Mouse (Mus musculus) neural tube, embryonic 11.5 days (tissue): ENCODE measurements around the gene Traf2. TPM values are rescaled to one million over a fixed set of nuclear protein-coding genes. Genes with fewer than 3 reads are reported as not detected.

ENCODE experiments used
- ATAC-seq: fragments of 200-750 bp; cut with Nextera tagmentation; 2 replicates; pipeline ENCODE4 v1.8.0; 2017; ENCODE audit warnings: moderate number of reproducible peaks, mild to moderate bottlenecking, moderate TSS enrichment, moderate library complexity; ENCODE audit not compliant: insufficient read depth, low FRiP score, low TSS enrichment
- DNase-seq: peaks from one replicate; pipeline ENCODE4 v3.0.0-alpha.2; 2015; ENCODE audit warnings: low spot score
- H3K27ac ChIP-seq: fragments of 300-500 bp; sonication (generic); 2 replicates; pipeline ENCODE4 v1.5.1; 2014; ENCODE audit warnings: low read depth, mild to moderate bottlenecking, low read length
- H3K27me3 ChIP-seq: fragments of 300-500 bp; sonication (generic); 2 replicates; pipeline ENCODE4 v1.6.1; 2014; ENCODE audit warnings: mild to moderate bottlenecking, low read length, mixed read lengths; ENCODE audit not compliant: control insufficient read depth, insufficient read depth
- H3K36me3 ChIP-seq: fragments of 300-500 bp; sonication (generic); 2 replicates; pipeline ENCODE4 v1.6.1; 2014; ENCODE audit warnings: mild to moderate bottlenecking, low read length, moderate library complexity, mixed read lengths; ENCODE audit not compliant: control insufficient read depth, insufficient read depth
- H3K4me1 ChIP-seq: fragments of 300-500 bp; sonication (generic); 2 replicates; pipeline ENCODE4 v1.6.1; 2014; ENCODE audit warnings: low read length, mixed read lengths; ENCODE audit not compliant: control insufficient read depth, insufficient read depth
- H3K4me2 ChIP-seq: fragments of 300-500 bp; sonication (generic); 2 replicates; pipeline ENCODE4 v1.6.1; 2014; ENCODE audit warnings: low read depth, mild to moderate bottlenecking, moderate library complexity
- H3K4me3 ChIP-seq: fragments of 300-500 bp; sonication (generic); 2 replicates; pipeline ENCODE4 v1.5.1; 2014; ENCODE audit warnings: low read depth, low read length
- H3K9ac ChIP-seq: fragments of 300-500 bp; sonication (generic); 2 replicates; pipeline ENCODE4 v1.6.1; 2014; ENCODE audit warnings: mild to moderate bottlenecking, low read length
- H3K9me3 ChIP-seq: fragments of 300-500 bp; sonication (generic); 2 replicates; pipeline ENCODE4 v1.6.1; 2016; ENCODE audit warnings: low read length; ENCODE audit not compliant: control insufficient read depth
- WGBS: fragments of 180-500 bp; shearing (Covaris S2); extraction: QIAGEN DNeasy Blood & Tissue Kit; methylation state at CpG from one replicate; pipeline ENCODE4 v1.1.7; 2014; 5-methylcytosine and 5-hydroxymethylcytosine counted together
- polyA plus RNA-seq: library from polyadenylated mRNA; unstranded; fragments of >200 nt; fragmentation: Nextera tagmentation; extraction: Ambion mirVana; gene quantifications from 2 replicates; pipeline ENCODE4 v1.2.1, GENCODE M21; 2014

The Traf2 gene
- polyA plus RNA-seq: 29.5 and 34.7 TPM in 2 replicates

GRCm38 (mm10) chr2:25546811-25547491 lies at the start of gene Traf2:
Traf2 (minus strand) TSS chr2:25546940.
- peak within 1 kb of the TSS; percentile 63 for H3K4me2 ChIP-seq
- peak within 1 kb of the TSS; percentile 61 for H3K9ac ChIP-seq
- WGBS: 3% methylated on average over 48 of the region's 48 CpGs
- no peaks in the 10 kb centered on the region for H3K9me3 ChIP-seq
- no peaks in the 10 kb centered on the region for H3K36me3 ChIP-seq
- no peaks in the 10 kb centered on the region for H3K27me3 ChIP-seq
- peak within 1 kb of the TSS; percentile 62 for H3K4me3 ChIP-seq
- ATAC-seq: peak; percentile 97
- H3K4me1 ChIP-seq: peaks cover 5% of the 10 kb centered on the region
- peak; percentile 99 for DNase-seq
- peak within 1 kb of the TSS; percentile 31; the same call in 1 of the 2 replicates for H3K27ac ChIP-seq

DNA sequence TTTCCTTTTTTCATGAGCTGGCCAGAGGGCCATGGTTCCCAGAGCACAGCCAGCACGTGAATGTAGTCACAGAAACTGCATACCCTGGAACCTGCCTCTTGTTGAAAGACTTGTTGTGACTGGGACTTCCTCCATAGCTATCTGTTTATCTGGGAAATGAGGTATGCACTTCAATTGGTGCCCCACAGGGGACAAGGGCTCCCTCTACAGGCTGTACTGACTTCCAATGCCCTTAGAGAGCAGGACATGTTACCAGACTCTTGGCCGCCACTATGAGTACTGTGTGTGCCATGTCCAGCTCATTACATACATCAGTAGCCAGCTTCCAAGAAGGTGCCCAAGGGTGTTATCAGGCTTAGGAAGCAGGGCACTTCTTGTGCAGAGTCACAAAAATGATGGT lies 45.1 kb upstream of the Traf2 start:
- DNase-seq (no peak), ATAC-seq (no peak)
- 79% methylated on average over 2 of the region's 2 CpGs for WGBS
- no peak overlapping the region for H3K4me3 ChIP-seq
- no peaks in the 10 kb centered on the region for H3K4me1 ChIP-seq
- H3K27ac ChIP-seq: no peak overlapping the region
- H3K36me3 ChIP-seq: peaks cover 13% of the 10 kb centered on the region
- no peak overlapping the region for H3K4me2 ChIP-seq
- H3K9ac ChIP-seq: no peak overlapping the region
- H3K9me3 ChIP-seq: no peaks in the 10 kb centered on the region
- no peaks in the 10 kb centered on the region for H3K27me3 ChIP-seq

- ATAC-seq: no peak
- 96% methylated on average over 8 of the region's 8 CpGs for WGBS
- Histone ChIP-seq H3K4me2 (no peak overlapping the region), H3K9me3 (no peaks in the 10 kb centered on the region), H3K4me1 (no peaks in the 10 kb centered on the region), H3K27me3 (no peaks in the 10 kb centered on the region), H3K9ac (no peak overlapping the region), H3K27ac (no peak overlapping the region), H3K4me3 (no peak overlapping the region), H3K36me3 (peaks cover 14% of the 10 kb centered on the region)
- no peak for DNase-seq
Observed at GRCm38 (mm10) chr2:25588227-25588907, 41.6 kb upstream of the Traf2 start.

GRCm38 (mm10) chr2:25587290-25587689 lies 40.5 kb upstream of the Traf2 start:
- Histone ChIP-seq H3K4me3 (no peak overlapping the region), H3K27me3 (no peaks in the 10 kb centered on the region), H3K36me3 (peaks cover 9% of the 10 kb centered on the region), H3K27ac (no peak overlapping the region), H3K9me3 (no peaks in the 10 kb centered on the region), H3K4me1 (peaks cover 6% of the 10 kb centered on the region), H3K9ac (no peak overlapping the region), H3K4me2 (no peak overlapping the region)
- ATAC-seq: no peak
- no peak for DNase-seq
- WGBS: 88% methylated on average over 8 of the region's 8 CpGs

DNA sequence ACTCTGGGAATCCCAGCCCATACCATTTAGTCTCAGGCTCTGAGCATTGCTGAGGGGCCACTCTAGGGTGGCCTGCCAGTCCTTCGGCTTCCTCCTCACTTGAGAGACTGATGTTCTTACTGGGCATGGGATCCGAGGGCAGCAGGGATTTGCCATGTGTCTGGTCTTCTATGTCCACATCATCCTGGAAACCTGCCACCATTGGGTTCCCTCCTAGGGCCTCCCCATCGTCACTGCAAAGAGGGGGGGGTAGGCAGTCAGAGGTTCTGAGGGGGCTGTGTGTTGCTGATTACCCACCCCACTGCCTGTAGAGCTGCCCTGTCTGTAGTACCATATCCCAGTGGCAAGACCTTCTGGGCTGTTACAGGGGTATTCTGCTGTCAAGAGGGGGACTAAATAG lies 38.9 kb upstream of the Traf2 start:
- Histone ChIP-seq H3K9ac (no peak overlapping the region), H3K27me3 (peaks cover 8% of the 10 kb centered on the region), H3K36me3 (peaks cover 7% of the 10 kb centered on the region; the same call in 1 of the 2 replicates), H3K4me3 (no peak overlapping the region), H3K4me1 (peaks cover 9% of the 10 kb centered on the region), H3K27ac (no peak overlapping the region), H3K9me3 (no peaks in the 10 kb centered on the region), H3K4me2 (no peak overlapping the region)
- WGBS: 96% methylated on average over 3 of the region's 3 CpGs
- ATAC-seq (no peak), DNase-seq (no peak)

DNA sequence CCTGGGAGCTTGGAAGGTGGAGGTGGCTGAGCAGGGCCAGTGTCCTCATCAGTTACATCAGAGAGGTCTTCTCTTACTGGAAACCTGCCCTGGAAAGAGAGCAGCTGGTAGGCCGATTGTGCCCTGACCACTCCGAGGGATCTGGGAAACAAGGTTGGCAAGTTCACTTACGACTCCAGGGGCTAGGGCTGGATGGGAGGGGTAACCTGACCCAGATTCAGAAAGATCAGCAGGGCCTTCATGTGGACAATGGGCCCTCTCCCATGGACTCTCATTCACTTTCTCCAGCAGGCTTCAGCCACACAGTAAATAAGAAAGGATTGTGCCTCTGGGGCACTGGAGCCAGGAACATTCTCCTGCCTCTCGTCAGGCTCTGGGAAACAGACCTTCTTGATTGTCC lies 38.1 kb upstream of the Traf2 start:
- no peak for DNase-seq

GRCm38 (mm10) chr2:25584152-25584551 lies 37.4 kb upstream of the Traf2 start:
- Histone ChIP-seq H3K4me3 (no peak overlapping the region), H3K36me3 (peaks cover 7% of the 10 kb centered on the region; the same call in 1 of the 2 replicates)

More for the DNA sequence above, 38.1 kb upstream of the Traf2 start:
- Histone ChIP-seq H3K27me3 (peaks cover 16% of the 10 kb centered on the region), H3K4me3 (no peak overlapping the region), H3K9ac (no peak overlapping the region), H3K9me3 (no peaks in the 10 kb centered on the region), H3K27ac (no peak overlapping the region), H3K4me2 (no peak overlapping the region), H3K4me1 (peaks cover 9% of the 10 kb centered on the region), H3K36me3 (peaks cover 7% of the 10 kb centered on the region; the same call in 1 of the 2 replicates)
- ATAC-seq: no peak
- WGBS: 82% methylated on average over 4 of the region's 4 CpGs

DNA sequence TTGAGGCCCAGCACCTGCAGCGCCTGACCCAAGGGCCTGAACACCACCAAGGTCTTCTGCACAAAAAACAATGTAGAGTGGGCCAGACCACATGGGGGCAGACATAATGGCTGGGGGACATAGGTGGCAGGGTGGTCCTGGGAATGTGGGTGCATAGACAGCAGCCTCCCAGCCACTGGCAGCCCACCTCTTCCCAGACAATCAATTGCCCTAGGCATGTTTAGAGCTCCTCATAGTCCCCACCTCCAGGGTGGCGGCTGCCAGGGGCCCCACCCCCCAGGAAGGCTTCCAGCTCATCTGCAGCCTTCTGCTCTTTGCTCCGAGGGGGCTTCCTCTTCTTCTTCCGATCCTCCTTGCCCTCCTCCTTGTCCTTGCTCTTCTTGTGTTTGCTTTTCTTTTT lies 36.8 kb upstream of the Traf2 start:
- no peak for DNase-seq
- H3K9ac ChIP-seq: no peak overlapping the region
- peaks cover 7% of the 10 kb centered on the region; the same call in 1 of the 2 replicates for H3K36me3 ChIP-seq
- ATAC-seq: no peak
- peaks cover 16% of the 10 kb centered on the region for H3K4me1 ChIP-seq
- H3K4me2 ChIP-seq: no peak overlapping the region
- no peaks in the 10 kb centered on the region for H3K9me3 ChIP-seq
- H3K4me3 ChIP-seq: no peak overlapping the region
- peaks cover 28% of the 10 kb centered on the region for H3K27me3 ChIP-seq
- WGBS: 80% methylated on average over 4 of the region's 4 CpGs
- H3K27ac ChIP-seq: no peak overlapping the region

More at GRCm38 (mm10) chr2:25584152-25584551, 37.4 kb upstream of the Traf2 start:
- 96% methylated on average over 3 of the region's 3 CpGs for WGBS
- Histone ChIP-seq H3K4me2 (no peak overlapping the region), H3K27me3 (peaks cover 23% of the 10 kb centered on the region), H3K9ac (no peak overlapping the region), H3K9me3 (no peaks in the 10 kb centered on the region), H3K27ac (no peak overlapping the region), H3K4me1 (peaks cover 15% of the 10 kb centered on the region)
- DNase-seq (no peak), ATAC-seq (no peak)

DNA sequence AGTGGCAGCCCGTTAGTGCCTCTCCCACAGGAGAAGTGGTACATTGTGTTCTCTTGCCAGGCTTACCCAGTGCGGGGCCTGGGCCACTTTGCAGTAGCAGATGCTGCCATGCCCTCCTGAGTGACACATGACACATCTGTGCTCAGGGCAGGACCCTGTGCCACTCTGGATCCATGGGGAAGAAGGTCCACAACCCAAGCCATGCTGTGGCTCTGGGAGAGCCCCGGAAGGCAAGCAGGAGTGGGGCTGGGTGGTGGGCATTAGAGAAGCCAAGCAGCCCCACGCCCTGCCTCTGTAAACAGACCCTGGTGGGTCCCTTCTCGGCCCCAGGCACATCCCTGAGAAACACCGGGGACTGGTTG lies 36.4 kb upstream of the Traf2 start:
- Histone ChIP-seq H3K4me1 (peaks cover 20% of the 10 kb centered on the region), H3K9ac (no peak overlapping the region), H3K4me3 (no peak overlapping the region), H3K9me3 (no peaks in the 10 kb centered on the region), H3K27ac (no peak overlapping the region), H3K36me3 (peaks cover 7% of the 10 kb centered on the region; the same call in 1 of the 2 replicates), H3K4me2 (no peak overlapping the region), H3K27me3 (peaks cover 33% of the 10 kb centered on the region)
- ATAC-seq: no peak
- DNase-seq: no peak
- 87% methylated on average over 6 of the region's 6 CpGs for WGBS
